Mouse (Mus musculus): ENCODE results near the gene Tubb4b. TPM values are rescaled to one million over a fixed set of nuclear protein-coding genes. Genes with fewer than 3 reads are reported as not detected.
A peak's percentile ranks its signal among the peaks of the same experiment; 100 is the strongest.

The Tubb4b gene
- polyA plus RNA-seq, 1 experiment = 449 TPM

GRCm38 (mm10) chr2:25242101-25242506, 17.6 kb upstream of the Tubb4b start, which contains the start of the genes Rnf208 and Cysrt1:
Gene Rnf208, plus strand, starts transcription at chr2:25242255.
Gene Cysrt1, minus strand, starts transcription at chr2:25242452.
- DNase-seq (ENCODE audit: low read depth) = peak; percentile 56
- TF ChIP-seq CTCF (IDR thresholded peaks at IDR 0.05; ENCODE audit: borderline replicate concordance, extremely low read depth, insufficient read depth, insufficient read length) (no peak), POLR2A (IDR thresholded peaks at IDR 0.05; ENCODE audit: borderline replicate concordance, extremely low read depth, insufficient read depth, insufficient read length, poor library complexity, severe bottlenecking) (peak; percentile 63)

- no peak for DNase-seq (ENCODE audit: low read depth)
- no peak for TF ChIP-seq POLR2A (IDR thresholded peaks at IDR 0.05; ENCODE audit: borderline replicate concordance, extremely low read depth, insufficient read depth, insufficient read length, poor library complexity, severe bottlenecking)
- no peak for TF ChIP-seq CTCF (IDR thresholded peaks at IDR 0.05; ENCODE audit: borderline replicate concordance, extremely low read depth, insufficient read depth, insufficient read length)
Measured at GRCm38 (mm10) chr2:25241438-25241775, 16.9 kb upstream of the Tubb4b start.

GRCm38 (mm10) chr2:25240723-25241437, 16.4 kb upstream of the Tubb4b start:
- DNase-seq (ENCODE audit: low read depth) = peak; percentile 94
- 0 out of 2 replicates have a peak, but pooled peaks have one; percentile 8 for TF ChIP-seq POLR2A (IDR thresholded peaks at IDR 0.05; ENCODE audit: borderline replicate concordance, extremely low read depth, insufficient read depth, insufficient read length, poor library complexity, severe bottlenecking)
- TF ChIP-seq CTCF (IDR thresholded peaks at IDR 0.05; ENCODE audit: borderline replicate concordance, extremely low read depth, insufficient read depth, insufficient read length) = no peak

GRCm38 (mm10) chr2:25240310-25240709, 15.8 kb upstream of the Tubb4b start:
- no peak for TF ChIP-seq POLR2A (IDR thresholded peaks at IDR 0.05; ENCODE audit: borderline replicate concordance, extremely low read depth, insufficient read depth, insufficient read length, poor library complexity, severe bottlenecking)
- no peak for DNase-seq (ENCODE audit: low read depth)

- TF ChIP-seq CTCF (IDR thresholded peaks at IDR 0.05; ENCODE audit: borderline replicate concordance, extremely low read depth, insufficient read depth, insufficient read length) = no peak
- no peak for TF ChIP-seq POLR2A (IDR thresholded peaks at IDR 0.05; ENCODE audit: borderline replicate concordance, extremely low read depth, insufficient read depth, insufficient read length, poor library complexity, severe bottlenecking)
- DNase-seq (ENCODE audit: low read depth) = no peak
Measured at GRCm38 (mm10) chr2:25239766-25240165, 15.3 kb upstream of the Tubb4b start.

- no peak for DNase-seq (ENCODE audit: low read depth)
- no peak for TF ChIP-seq CTCF (IDR thresholded peaks at IDR 0.05; ENCODE audit: borderline replicate concordance, extremely low read depth, insufficient read depth, insufficient read length)
- no peak for TF ChIP-seq POLR2A (IDR thresholded peaks at IDR 0.05; ENCODE audit: borderline replicate concordance, extremely low read depth, insufficient read depth, insufficient read length, poor library complexity, severe bottlenecking)
Measured at GRCm38 (mm10) chr2:25238106-25238505, 13.6 kb upstream of the Tubb4b start.

GRCm38 (mm10) chr2:25237522-25237921, 13.0 kb upstream of the Tubb4b start:
- DNase-seq (ENCODE audit: low read depth) = no peak
- TF ChIP-seq CTCF (IDR thresholded peaks at IDR 0.05; ENCODE audit: borderline replicate concordance, extremely low read depth, insufficient read depth, insufficient read length) (no peak), POLR2A (IDR thresholded peaks at IDR 0.05; ENCODE audit: borderline replicate concordance, extremely low read depth, insufficient read depth, insufficient read length, poor library complexity, severe bottlenecking) (no peak)

GRCm38 (mm10) chr2:25236614-25237013, 12.1 kb upstream of the Tubb4b start, which contains the start of gene Rnf224:
Gene Rnf224, minus strand, starts transcription at chr2:25236787.
- no peak for TF ChIP-seq POLR2A (IDR thresholded peaks at IDR 0.05; ENCODE audit: borderline replicate concordance, extremely low read depth, insufficient read depth, insufficient read length, poor library complexity, severe bottlenecking)
- TF ChIP-seq CTCF (IDR thresholded peaks at IDR 0.05; ENCODE audit: borderline replicate concordance, extremely low read depth, insufficient read depth, insufficient read length) = no peak
- no peak for DNase-seq (ENCODE audit: low read depth)

GRCm38 (mm10) chr2:25234551-25235220, 10.2 kb upstream of the Tubb4b start:
- no peak for DNase-seq (ENCODE audit: low read depth)
- TF ChIP-seq CTCF (IDR thresholded peaks at IDR 0.05; ENCODE audit: borderline replicate concordance, extremely low read depth, insufficient read depth, insufficient read length) (no peak), POLR2A (IDR thresholded peaks at IDR 0.05; ENCODE audit: borderline replicate concordance, extremely low read depth, insufficient read depth, insufficient read length, poor library complexity, severe bottlenecking) (no peak)

GRCm38 (mm10) chr2:25234050-25234449, 9.5 kb upstream of the Tubb4b start, which contains the start of gene Slc34a3:
Gene Slc34a3, minus strand, starts transcription at chr2:25234364.
- TF ChIP-seq CTCF (IDR thresholded peaks at IDR 0.05; ENCODE audit: borderline replicate concordance, extremely low read depth, insufficient read depth, insufficient read length) = no peak
- no peak for TF ChIP-seq POLR2A (IDR thresholded peaks at IDR 0.05; ENCODE audit: borderline replicate concordance, extremely low read depth, insufficient read depth, insufficient read length, poor library complexity, severe bottlenecking)

GRCm38 (mm10) chr2:25233421-25233820, 8.9 kb upstream of the Tubb4b start:
- no peak for DNase-seq (ENCODE audit: low read depth)
- TF ChIP-seq POLR2A (IDR thresholded peaks at IDR 0.05; ENCODE audit: borderline replicate concordance, extremely low read depth, insufficient read depth, insufficient read length, poor library complexity, severe bottlenecking) = no peak
- TF ChIP-seq CTCF (IDR thresholded peaks at IDR 0.05; ENCODE audit: borderline replicate concordance, extremely low read depth, insufficient read depth, insufficient read length) = no peak

More at GRCm38 (mm10) chr2:25234050-25234449, 9.5 kb upstream of the Tubb4b start, which contains the start of gene Slc34a3:
- no peak for DNase-seq (ENCODE audit: low read depth)
